10 mouse cellular contexts compared by ENCODE assay signal in the genomic region with DNA sequence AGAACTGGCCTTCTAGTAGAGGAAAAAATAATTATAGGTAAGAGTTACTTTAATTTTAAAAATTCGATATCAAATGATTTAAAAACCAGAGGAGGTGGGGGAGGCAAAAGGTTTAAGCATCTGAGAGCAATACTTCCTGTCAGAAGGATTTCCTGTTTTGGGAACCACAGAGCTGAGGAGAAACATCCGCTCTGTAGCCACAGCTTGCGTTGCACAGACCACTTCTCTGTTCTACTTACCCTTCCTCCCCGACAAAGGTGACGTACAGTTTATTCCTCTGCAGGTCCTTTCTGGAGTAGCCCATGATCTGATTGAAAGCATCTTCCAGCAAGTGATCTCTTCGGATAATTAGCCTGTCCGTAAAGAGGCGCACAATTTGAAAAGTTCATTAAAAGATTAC.
DNase-seq lines count a peak whose midpoint lies in the region; ATAC-seq and TF ChIP-seq lines count a peak whose summit lies in the region.
"Had no signal": no experiment of that assay in that cellular context is flagged by ENCODE, and none has a peak within 500 bp of the region (broad histone marks: within the 10 kb centered on the region; RNA-seq: fewer than 3 reads in every experiment).

No protein-coding gene starts in this region.

- H3K4me2 ChIP-seq in heart, embryonic 11.5 days: no peak overlapping the region
- H3K4me2 ChIP-seq in liver, postnatal 0 days (ENCODE audit: low read depth, low read length): no peak overlapping the region
- H3K4me2 ChIP-seq: embryonic facial prominence, embryonic 15.5 days; neural tube, embryonic 12.5 days had no signal

- TF ChIP-seq POLR2A in bone marrow macrophage, adult 2 months (IDR thresholded peaks at IDR 0.05; ENCODE audit: borderline replicate concordance, low read depth, low read length): no peak

- H3K27ac ChIP-seq in heart, embryonic 11.5 days (ENCODE audit: low read depth, low read length): no peak overlapping the region
- H3K27ac ChIP-seq in bone marrow macrophage, adult 2 months (ENCODE audit: insufficient read depth, low read depth, low read length): peak overlapping the region; percentile 73
- peak overlapping the region; percentile 79 for H3K27ac ChIP-seq in liver, postnatal 0 days (ENCODE audit: low read depth)
- H3K27ac ChIP-seq: embryonic facial prominence, embryonic 15.5 days; neural tube, embryonic 12.5 days had no signal

- DNase-seq in heart, adult 11 months: peak; percentile 97
- DNase-seq in liver, postnatal 0 days: peak; percentile 52
- DNase-seq in spleen, postnatal 14 days (ENCODE audit: low spot score in 2 of 2): peak; percentile 23 to 38
- no peak for DNase-seq in cerebellum, adult 11-12 months
- no peak for DNase-seq in frontal cortex, postnatal 10 days (ENCODE audit: low spot score in 2 of 2)
- no peak for DNase-seq in ovary, postnatal 36 days (ENCODE audit: low spot score)

- TF ChIP-seq CTCF in bone marrow macrophage, adult 2 months (IDR thresholded peaks at IDR 0.05; ENCODE audit: low read depth, low read length): no peak
- TF ChIP-seq CTCF in liver, postnatal 0 days (IDR thresholded peaks at IDR 0.05; ENCODE audit: low read depth): no peak

- no peaks in the 10 kb centered on the region for H3K27me3 ChIP-seq in heart, embryonic 11.5 days (ENCODE audit: control insufficient read depth, insufficient read depth, low read length)
- no peaks in the 10 kb centered on the region for H3K27me3 ChIP-seq in liver, postnatal 0 days (ENCODE audit: insufficient read depth, low read length)
- H3K27me3 ChIP-seq: embryonic facial prominence, embryonic 15.5 days; neural tube, embryonic 12.5 days had no signal

- H3K4me3 ChIP-seq in heart, embryonic 11.5 days (ENCODE audit: low read depth, low read length): no peak overlapping the region
- H3K4me3 ChIP-seq in bone marrow macrophage, adult 2 months (ENCODE audit: insufficient read depth, low read length): 0 out of 2 replicates have a peak overlapping the region, but pooled peaks have one; percentile 12
- H3K4me3 ChIP-seq in liver, postnatal 0 days (ENCODE audit: low read depth, low read length): no peak overlapping the region
- H3K4me3 ChIP-seq: embryonic facial prominence, embryonic 15.5 days; neural tube, embryonic 12.5 days had no signal

- no peaks in the 10 kb centered on the region for H3K4me1 ChIP-seq in heart, embryonic 11.5 days (ENCODE audit: control insufficient read depth, insufficient read depth, low read length)
- H3K4me1 ChIP-seq in bone marrow macrophage, adult 2 months (ENCODE audit: control insufficient read depth, insufficient read depth, low read length): peaks cover 42% of the 10 kb centered on the region
- H3K4me1 ChIP-seq in liver, postnatal 0 days (ENCODE audit: insufficient read depth): peaks cover 13% of the 10 kb centered on the region
- H3K4me1 ChIP-seq: neural tube, embryonic 12.5 days had no signal

- no peaks in the 10 kb centered on the region for H3K36me3 ChIP-seq in heart, embryonic 11.5 days (ENCODE audit: control insufficient read depth, insufficient read depth, low read length)
- no peaks in the 10 kb centered on the region for H3K36me3 ChIP-seq in liver, postnatal 0 days (replicated peaks; ENCODE audit: insufficient read depth, low read length)
- H3K36me3 ChIP-seq: embryonic facial prominence, embryonic 15.5 days; neural tube, embryonic 12.5 days had no signal

- WGBS in heart, embryonic 11.5 days (ENCODE audit: insufficient replicate concordance): 65% methylated on average over 8 of the region's 8 CpGs
- WGBS in liver, postnatal 0 days (ENCODE audit: insufficient replicate concordance): 31% methylated on average over 8 of the region's 8 CpGs

- peak; percentile 55; the same call in 1 of the 2 replicates for TF ChIP-seq EP300 in liver, postnatal 0 days (IDR thresholded peaks at IDR 0.05; ENCODE audit: low read depth)

- no peaks in the 10 kb centered on the region for H3K9me3 ChIP-seq in heart, embryonic 11.5 days (replicated peaks; ENCODE audit: control insufficient read depth, low read length)
- H3K9me3 ChIP-seq in liver, postnatal 0 days (ENCODE audit: low read length): no peaks in the 10 kb centered on the region
- H3K9me3 ChIP-seq: embryonic facial prominence, embryonic 15.5 days; neural tube, embryonic 12.5 days had no signal

- H3K9ac ChIP-seq in heart, embryonic 11.5 days (ENCODE audit: low read depth, low read length): no peak overlapping the region
- H3K9ac ChIP-seq in liver, postnatal 0 days (replicated peaks): no peak overlapping the region
- H3K9ac ChIP-seq: embryonic facial prominence, embryonic 15.5 days; neural tube, embryonic 12.5 days had no signal

- ATAC-seq in heart, embryonic 11.5 days (replicated peaks; ENCODE audit: insufficient number of reproducible peaks, low FRiP score, low TSS enrichment): no peak
- peak; percentile 76 for ATAC-seq in liver, postnatal 0 days

Comparison
In these comparisons a context has a peak if more than half of its experiments do, and no peak if none do; other contexts are left out.
1. DNase-seq: peak in heart, adult 11 months (single experiment), liver, postnatal 0 days (single experiment) and spleen, postnatal 14 days (2 of 2); none in cerebellum, adult 11-12 months (single experiment), frontal cortex, postnatal 10 days (0 of 2) and ovary, postnatal 36 days (single experiment).